Mouse (Mus musculus): ENCODE results near the gene Robo1.

Gene Robo1

DNA sequence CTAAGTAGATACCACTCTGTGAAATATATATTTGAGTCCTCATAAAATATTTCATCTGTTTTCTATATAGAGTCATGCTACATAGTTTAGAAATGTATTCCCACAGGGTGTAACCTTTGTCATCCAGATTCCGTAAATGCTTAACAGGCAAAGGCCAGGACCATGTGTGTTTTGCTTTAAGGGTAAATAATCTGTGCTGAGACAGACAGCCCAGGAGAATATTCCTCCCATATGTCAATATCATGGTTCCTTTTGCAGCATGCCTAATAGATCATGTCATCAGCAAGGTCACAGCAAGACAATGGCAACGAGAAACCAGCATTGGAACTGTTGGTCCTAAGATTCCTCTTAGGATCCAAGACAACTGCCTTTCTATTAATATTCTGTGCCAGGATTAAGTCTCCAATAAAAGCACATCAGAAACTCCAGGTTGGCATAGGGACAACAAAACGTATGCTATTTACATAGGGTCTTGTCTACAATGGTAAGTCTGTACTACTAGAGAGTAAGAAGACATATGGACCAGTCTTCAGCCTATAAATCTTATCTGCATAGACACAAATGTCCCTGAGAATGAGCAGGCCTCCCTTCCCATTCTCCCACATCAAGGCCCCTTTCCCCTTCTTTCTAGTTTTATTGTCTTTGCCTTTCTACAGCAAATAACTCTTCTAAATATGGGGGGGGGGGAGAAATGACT, 279.4 kb downstream of the Robo1 start:
- DNase-seq (ENCODE audit: extremely low spot score, low read depth, low spot score): no peak

DNA sequence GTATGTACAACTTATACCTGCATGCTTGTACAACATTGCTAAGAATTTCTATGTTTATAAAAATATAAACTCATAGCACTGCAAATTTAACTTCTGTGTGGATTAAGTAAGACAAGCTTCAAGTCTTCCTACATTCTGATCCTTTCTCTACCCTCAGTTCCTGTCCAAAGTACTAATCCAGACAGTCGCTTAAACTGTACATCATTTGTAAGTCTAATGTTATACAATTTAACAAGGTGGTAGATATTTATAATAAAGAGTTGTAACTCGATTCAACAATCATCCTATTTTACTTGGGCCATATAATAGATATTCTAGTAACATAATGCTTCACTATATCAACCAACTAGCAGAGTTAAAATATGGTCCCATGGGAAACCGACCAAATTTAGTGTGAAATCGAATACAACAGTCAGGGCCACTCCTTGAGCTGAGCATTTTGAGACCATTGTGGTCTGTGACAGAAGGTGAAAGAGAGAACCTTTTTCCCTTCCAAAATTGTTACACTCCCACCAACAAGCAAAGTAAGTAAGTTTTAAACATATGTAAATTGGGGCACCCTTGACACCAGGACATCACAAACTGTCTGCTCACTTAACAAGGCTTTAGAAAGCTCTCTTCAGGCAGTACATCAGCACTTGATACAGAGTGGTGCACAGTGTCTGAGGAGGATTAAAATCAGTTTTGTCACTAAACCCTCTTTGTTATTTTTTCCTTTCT, 295.5 kb downstream of the Robo1 start:
- DNase-seq (ENCODE audit: extremely low spot score, low read depth, low spot score): no peak

DNA sequence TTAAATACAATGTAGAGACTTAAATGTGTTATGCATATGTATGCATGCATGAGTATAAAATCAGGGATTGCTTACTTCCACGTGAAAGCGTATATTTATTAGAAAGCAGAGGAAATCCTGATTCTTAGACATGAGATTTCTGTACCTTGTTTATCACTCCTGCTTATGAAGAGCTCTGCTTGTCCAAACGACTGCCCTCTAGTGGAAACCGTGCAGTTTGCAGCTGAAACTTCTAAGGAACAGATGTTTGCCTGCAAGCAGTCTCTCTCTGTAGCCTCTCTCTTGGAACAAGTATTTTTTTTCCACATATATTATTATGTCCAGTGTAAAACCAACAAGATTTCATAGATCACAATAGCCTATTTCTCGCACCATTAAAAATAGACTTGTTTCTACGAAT, 297.0 kb downstream of the Robo1 start:
- peak; percentile 85 for DNase-seq (ENCODE audit: extremely low spot score, low read depth, low spot score)

DNA sequence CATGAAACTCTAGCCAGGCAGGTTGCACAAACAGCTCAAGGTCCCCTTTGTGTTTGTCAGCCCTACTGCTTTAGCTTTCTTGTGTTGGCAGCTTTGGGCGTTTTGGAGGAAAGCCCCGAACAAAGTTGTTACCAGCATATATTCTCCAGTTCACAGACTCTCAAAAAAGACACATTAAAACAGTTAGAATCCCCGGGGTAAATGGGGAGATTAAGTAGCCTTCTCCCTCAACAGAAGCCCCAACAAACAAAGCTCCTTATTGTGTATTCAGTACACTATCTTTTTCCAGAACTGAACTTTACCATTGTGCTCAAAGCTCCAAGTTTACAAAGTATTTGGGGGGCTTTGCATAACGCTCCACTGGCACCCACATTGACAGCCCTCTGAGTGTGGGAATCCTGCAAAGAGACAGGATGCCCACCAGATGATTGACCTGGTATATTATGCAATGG, 302.6 kb downstream of the Robo1 start:
- no peak for DNase-seq (ENCODE audit: extremely low spot score, low read depth, low spot score)

DNA sequence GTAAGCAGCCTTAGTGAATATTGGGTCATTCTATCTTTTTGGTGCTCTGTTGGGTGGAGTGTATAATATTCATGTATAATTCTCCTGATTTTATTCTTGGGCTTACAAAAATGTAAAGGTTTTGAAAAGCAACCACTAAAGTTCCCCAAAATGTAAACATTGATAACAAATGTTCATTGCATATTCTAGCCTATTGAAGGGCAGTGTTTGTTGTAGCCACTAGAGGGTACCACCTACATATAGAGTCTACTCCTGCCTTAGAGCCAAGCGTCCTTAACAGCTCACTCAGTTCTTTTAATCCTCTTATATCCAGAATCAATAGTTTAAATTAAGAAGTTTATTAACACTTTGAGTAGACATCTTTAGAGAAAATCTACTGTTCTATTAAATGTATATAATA, 306.8 kb downstream of the Robo1 start:
- DNase-seq (ENCODE audit: extremely low spot score, low read depth, low spot score): no peak

DNA sequence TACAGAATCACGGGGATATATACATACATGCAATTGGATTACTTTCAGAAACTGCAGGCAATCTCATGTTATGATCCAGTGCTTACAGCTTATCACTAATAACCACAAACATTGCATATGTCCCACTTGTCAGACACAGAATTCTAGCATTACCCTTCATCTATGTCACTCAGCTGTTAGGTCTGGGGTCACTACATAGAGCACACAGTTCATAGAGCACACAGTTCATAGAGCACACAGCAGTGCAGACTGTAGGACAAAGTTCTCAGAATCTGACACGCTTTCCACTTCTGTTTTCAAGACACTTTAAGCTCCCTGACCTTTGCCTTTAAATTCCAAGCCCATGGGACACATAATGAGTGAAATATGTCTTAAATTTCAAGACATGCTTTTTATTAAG, 307.3 kb downstream of the Robo1 start:
- DNase-seq (ENCODE audit: extremely low spot score, low read depth, low spot score): no peak

DNA sequence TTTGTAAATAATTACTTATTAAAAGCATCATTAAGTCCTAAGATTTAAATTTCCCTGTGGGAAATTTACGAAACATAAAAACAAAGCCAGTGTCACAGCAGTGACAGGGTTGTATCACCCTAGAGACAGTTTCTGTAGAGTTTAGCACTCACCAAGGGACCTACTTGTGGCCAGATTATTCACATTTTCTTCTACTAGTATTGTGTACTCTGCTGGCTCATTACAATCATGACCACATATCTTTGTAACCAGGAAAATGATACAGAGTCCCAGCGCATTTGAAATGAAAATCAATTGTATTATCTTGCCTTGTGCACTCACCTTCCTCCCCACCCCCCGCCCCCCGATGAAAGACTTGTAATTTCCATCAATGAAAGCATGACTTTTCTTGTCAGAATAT, 314.3 kb downstream of the Robo1 start:
- DNase-seq (ENCODE audit: extremely low spot score, low read depth, low spot score): no peak

DNA sequence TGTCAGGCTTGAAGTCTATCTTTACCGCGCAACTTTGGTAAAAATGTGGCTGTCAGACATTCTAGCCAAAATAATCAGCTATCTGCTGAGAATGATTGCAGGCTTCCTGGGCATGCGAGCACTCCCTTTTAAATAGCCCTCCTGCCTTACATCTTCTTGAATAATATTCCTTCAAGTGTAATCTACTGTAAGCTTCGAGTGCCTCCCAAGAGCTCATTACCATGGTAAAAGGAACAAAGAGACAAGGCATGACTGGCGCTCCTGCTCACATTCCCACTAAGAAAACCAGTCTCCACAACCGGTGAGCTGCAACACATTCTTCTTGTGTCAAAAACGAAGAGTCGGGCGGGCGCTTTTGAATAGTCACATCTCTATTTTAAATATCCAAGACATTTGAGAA, 314.8 kb downstream of the Robo1 start:
- DNase-seq (ENCODE audit: extremely low spot score, low read depth, low spot score): no peak

DNA sequence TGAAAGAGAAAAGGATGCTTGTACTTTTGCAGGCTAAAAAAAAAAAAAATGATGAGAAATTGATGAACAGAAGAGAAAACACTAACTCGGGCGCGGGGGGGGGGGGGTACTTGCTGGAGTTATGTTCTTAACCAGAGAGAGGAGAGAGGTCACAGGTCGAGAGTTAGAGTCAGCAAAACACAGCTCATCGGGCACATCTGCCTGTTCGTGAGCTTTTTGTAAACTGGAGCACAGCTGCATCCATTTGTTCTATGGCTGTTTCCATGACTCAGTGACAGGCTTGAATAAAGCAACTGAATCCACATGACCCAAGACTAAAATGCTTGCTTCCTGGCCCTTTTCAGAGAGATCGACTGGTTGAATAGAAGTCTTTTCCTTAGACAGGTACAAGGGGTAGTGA, 325.7 kb downstream of the Robo1 start:
- no peak for DNase-seq (ENCODE audit: extremely low spot score, low read depth, low spot score)

DNA sequence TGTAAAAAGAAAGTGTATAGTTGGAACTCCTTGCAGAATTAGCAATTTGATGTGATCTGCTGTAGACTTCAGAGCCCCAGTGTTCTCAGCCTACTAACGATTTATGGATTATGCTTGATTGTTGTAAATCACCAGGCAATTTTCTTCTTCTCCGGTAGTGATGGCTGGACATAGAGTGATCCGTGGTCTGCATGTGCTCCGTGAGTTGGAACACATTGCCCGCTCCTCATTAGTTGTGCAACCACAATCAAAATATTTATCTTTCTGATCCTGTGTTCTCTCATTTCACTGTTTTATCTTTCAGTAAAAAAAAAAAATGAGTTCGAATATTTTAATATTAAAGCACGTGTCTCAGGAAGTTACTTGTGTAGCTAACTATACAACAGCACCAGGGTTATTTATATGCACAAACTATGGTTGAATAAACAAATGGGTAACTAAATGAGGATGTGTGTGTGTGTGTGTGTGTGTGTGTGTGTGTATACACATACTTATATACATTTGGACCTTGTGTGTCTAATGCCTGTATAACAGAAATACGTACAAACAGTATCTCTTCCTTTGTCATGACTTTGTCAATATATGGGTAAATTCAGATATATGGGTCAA, 331.3 kb downstream of the Robo1 start:
- no peak for DNase-seq (ENCODE audit: extremely low spot score, low read depth, low spot score)

DNA sequence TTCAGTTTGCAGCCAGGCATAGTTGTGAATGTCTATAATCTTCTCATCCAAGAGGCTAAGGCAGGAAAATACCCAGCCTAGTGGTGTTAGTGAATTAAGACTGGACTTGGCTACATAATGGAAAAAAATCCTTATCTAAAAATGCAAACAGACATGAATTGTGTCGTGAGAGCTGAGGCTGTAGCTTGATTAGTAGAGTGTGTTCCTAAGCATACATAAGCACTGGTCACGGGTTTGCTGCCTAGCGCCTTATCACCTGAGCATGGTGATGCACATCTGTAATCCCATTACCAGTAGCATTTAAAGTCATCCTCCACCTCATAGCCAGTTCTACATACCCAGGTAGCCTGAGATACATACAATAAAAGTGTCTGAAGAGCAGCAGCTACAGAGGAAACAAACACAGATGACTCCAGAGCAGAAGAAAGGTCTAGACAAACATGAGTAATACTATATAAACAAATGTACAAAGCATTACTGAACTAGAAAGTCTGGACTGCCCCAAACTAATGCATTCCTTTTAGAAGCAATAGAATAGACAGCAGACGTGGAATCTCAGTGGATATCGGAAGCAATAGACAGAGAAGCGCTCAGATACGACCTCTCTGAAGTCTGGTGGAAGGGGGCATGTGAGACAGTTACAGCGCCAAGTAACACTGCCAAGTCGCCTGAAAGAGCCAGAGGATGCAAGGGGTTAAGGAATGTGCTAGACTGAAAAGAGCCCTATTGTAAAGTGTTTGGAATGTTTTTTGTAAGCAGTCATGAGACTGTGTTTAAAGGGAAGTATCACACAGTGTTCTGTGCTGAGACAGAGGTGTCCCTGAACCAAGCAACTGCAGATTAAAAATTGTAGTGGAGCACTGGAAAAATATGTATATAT, 333.1 kb downstream of the Robo1 start:
- DNase-seq (ENCODE audit: extremely low spot score, low read depth, low spot score): no peak

DNA sequence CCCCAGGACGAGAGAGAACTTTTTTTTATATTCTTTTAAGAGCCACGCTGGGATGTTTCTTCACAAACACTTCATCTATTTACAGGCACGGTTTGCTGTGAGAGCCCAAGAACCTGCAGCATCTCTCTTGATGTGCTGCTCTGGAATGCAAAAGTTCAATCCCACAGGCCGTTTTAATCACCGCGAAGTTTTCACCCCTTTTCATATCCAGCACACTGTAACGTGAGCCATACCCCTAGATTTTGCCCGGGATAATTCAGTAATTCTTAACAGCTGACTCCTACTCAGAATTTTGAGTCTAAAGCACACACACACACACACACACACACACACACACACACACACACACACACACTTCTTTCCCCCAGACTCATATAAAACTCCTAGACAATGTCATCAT, 337.8 kb downstream of the Robo1 start:
- DNase-seq (ENCODE audit: extremely low spot score, low read depth, low spot score): no peak

DNA sequence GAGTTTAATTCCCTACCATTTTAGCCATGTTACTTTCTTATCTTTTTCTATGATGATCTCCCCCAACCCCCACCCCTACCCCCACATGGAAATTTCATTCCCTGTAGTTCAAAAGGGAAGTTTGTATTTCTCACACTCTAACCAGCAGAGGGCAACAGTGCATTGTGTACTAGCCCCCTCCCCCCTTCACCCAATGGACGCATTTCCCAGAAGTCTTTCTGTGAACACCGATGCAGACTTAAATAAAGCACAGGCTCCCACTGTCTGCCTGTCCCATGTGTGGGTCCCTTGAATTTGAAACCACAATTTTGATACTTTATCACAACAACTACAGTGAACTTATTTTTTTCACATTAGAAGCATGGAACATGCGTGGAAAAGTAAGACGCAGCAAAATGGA, 341.2 kb downstream of the Robo1 start:
- DNase-seq (ENCODE audit: extremely low spot score, low read depth, low spot score): no peak

DNA sequence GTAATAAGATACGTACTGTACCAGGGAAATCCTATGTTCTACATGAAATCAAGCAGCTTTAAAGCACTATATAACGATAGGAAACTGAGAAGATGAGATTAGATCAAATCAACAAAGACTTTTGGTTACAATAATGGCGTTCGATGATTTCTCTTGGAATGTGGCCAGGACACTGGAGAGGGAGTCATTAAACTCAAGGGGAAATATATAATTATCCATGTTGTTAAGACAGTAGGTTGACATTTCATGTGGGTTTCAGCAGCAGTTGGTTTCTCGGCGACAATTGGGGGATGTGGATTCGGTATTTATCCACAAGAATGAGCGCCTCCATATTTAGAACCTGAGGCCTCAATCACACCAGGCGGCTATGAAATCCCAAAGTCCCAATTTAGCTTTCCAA, 347.3 kb downstream of the Robo1 start:
- DNase-seq (ENCODE audit: extremely low spot score, low read depth, low spot score): no peak

DNA sequence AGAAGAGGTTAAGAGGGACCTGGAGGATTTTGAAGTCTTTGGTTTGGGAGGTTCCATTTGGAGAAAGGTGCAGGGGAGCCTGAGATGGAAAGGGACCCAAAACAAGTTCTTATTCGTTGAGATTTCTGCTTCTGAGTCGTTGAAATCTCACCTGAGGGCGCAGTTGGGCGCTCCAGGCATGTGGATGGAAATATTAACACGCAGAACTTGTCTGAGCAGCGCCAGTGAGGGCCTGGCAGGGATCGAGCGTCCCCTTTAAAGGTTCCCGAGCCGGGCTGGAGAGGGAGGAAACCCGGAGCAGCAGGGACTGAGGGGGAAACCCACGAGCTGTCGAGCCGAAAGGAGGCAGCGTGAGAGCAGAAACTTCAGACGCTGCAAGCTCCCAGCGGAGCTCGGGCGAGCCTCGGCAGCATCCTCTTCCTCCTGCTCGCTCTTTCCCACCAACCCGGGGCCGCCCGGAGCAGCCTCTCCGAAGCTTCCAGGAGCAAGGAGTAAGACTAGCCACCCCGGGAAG, 354.8 kb downstream of the Robo1 start:
- peak; percentile 85 for DNase-seq (ENCODE audit: extremely low spot score, low read depth, low spot score)

DNA sequence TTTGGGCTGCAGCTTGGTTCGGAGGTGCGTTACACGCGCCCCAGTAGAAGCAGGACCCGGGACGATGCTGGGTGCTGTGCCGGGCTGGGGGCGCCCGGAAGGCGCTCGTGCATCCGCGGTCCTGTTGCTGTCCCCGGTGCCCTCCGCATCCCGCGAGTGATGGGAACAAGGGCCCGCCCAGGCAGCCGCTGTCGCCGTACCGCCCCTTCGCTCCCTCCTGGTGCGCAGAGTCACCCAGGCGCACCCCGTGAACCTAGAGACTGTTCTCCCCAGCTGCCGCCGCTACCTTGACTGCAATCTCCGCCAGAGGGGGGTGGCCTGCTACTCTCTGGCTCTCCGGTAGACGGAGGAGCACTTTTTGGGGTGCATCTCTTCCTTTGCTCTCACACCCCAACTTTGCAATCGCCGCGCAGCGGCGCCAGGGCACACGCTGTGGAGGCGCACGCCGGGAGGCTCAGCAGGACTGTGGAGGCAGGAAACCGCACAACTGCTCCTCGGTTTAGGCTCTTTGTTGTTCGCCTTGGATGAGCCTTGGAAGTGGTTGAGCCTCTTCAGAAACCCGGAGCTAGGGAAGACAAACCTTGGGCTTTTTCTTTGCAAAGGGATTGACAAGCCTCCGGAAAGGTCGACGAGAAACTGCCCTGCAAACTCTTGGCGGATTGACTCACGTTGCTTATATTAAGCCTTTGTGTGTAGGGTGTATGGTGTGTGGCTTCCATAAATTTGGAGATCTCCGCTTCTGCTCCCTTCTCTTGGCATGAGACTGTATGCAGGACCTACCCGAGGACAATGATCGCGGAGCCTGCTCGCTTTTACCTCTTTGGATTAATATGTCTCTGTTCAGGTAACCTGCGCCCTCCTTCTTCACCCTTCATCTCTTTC, 355.5 kb downstream of the Robo1 start:
- no peak for DNase-seq (ENCODE audit: extremely low spot score, low read depth, low spot score)

DNA sequence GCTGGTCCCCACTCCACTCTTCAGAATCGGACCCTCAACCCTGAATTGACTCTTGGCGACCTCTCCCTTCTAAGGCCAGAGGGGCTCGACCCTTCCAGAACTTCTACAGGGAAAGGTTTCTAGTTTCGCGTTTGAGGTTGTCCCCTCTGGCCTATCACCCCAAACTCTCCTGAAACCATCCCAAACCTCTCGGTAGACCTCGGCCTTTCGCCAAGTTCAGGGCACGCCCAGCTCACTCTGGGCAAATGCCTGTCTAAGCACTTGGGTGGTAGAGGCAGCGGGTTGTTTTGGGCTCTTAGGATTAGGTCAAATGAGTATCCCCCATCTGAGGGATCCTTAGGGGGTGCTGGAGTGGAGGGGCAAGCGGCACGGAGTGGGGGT, 356.1 kb downstream of the Robo1 start:
- DNase-seq (ENCODE audit: extremely low spot score, low read depth, low spot score): no peak

DNA sequence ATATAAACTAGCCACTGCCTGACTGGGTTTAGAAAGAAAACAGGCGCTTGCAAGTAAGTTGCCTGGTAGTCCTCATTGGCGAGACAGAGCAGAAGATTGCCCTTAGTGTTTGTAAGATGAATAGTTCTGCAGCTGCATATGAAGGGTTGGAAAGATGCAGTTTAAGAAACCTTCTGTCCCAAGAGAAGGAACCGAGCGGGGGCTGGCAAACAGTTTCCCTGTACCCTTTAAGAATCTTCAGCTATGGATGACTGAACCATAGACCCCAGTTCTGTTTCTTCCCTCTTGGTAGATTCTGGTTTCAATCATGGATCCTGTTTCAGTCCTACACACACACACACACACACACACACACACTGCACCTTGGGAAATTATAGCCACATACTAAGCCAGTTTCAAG, 356.7 kb downstream of the Robo1 start:
- DNase-seq (ENCODE audit: extremely low spot score, low read depth, low spot score): no peak

DNA sequence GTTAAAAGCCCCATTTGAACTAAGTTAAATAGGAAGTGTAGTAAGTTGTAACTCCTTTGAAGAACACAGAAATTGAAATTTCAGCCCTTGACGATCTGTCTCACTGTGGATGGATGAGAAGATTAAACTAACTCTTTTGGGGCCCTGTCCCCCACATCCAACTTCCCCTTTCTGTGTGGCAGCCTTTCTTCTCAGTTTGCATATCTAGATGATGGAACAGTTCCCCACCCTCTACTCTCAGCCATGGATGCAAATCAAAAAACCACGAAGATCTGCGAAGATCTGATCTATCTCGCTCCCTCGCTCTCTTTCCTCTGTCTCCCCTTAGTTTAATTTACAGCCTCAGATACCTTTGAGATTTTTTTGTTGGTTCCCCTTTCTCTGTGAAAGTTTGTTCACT, 357.3 kb downstream of the Robo1 start:
- no peak for DNase-seq (ENCODE audit: extremely low spot score, low read depth, low spot score)

All from hindlimb bud, embryonic 11.5 days (tissue).